Mouse (Mus musculus): ENCODE measurements at regions not wholly inside any gene's neighbourhood (a gene's known extent, or its start where the extent isn't known, plus 50 kb on each side); places are given as distances from the start of the nearest gene placed in this dataset.

- no peak for DNase-seq (ENCODE audit: low spot score)
- Histone ChIP-seq H3K4me3 (replicated peaks; ENCODE audit: low read length) (no peak overlapping the region), H3K9ac (no peak overlapping the region), H3K4me1 (replicated peaks; ENCODE audit: control insufficient read depth, insufficient read depth, low read length) (no peaks in the 10 kb centered on the region), H3K27ac (no peak overlapping the region), H3K36me3 (replicated peaks; ENCODE audit: control insufficient read depth, insufficient read depth) (no peaks in the 10 kb centered on the region), H3K9me3 (ENCODE audit: control insufficient read depth, low read length) (no peaks in the 10 kb centered on the region), H3K27me3 (ENCODE audit: control insufficient read depth, insufficient read depth, low read length) (no peaks in the 10 kb centered on the region), H3K4me2 (replicated peaks) (no peak overlapping the region)
- ATAC-seq (ENCODE audit: low FRiP score), result no peak
Observed at GRCm38 (mm10) chr17:76205082-76205481, 653.3 kb upstream of the Fam98a start.

GRCm38 (mm10) chr17:76184813-76185212, 633.1 kb upstream of the Fam98a start:
- Histone ChIP-seq H3K4me3 (replicated peaks; ENCODE audit: low read length) (no peak overlapping the region), H3K4me2 (replicated peaks) (no peak overlapping the region), H3K27ac (no peak overlapping the region), H3K9ac (no peak overlapping the region), H3K9me3 (ENCODE audit: control insufficient read depth, low read length) (no peaks in the 10 kb centered on the region), H3K27me3 (ENCODE audit: control insufficient read depth, insufficient read depth, low read length) (no peaks in the 10 kb centered on the region), H3K4me1 (replicated peaks; ENCODE audit: control insufficient read depth, insufficient read depth, low read length) (no peaks in the 10 kb centered on the region), H3K36me3 (replicated peaks; ENCODE audit: control insufficient read depth, insufficient read depth) (no peaks in the 10 kb centered on the region)
- WGBS, result 38% methylated on average over 2 of the region's 2 CpGs
- no peak for ATAC-seq (ENCODE audit: low FRiP score)
- DNase-seq (ENCODE audit: low spot score), result peak; percentile 56

- Histone ChIP-seq H3K4me3 (replicated peaks; ENCODE audit: low read length) (no peak overlapping the region), H3K4me2 (replicated peaks) (no peak overlapping the region), H3K4me1 (replicated peaks; ENCODE audit: control insufficient read depth, insufficient read depth, low read length) (no peaks in the 10 kb centered on the region), H3K9ac (no peak overlapping the region), H3K9me3 (ENCODE audit: control insufficient read depth, low read length) (no peaks in the 10 kb centered on the region), H3K27ac (no peak overlapping the region), H3K27me3 (ENCODE audit: control insufficient read depth, insufficient read depth, low read length) (no peaks in the 10 kb centered on the region), H3K36me3 (replicated peaks; ENCODE audit: control insufficient read depth, insufficient read depth) (no peaks in the 10 kb centered on the region)
- DNase-seq (ENCODE audit: low spot score), result no peak
- peak; percentile 21; the same call in 1 of the 2 replicates for ATAC-seq (ENCODE audit: low FRiP score)
Observed at GRCm38 (mm10) chr17:76136660-76137495, 585.1 kb upstream of the Fam98a start.

GRCm38 (mm10) chr17:76134030-76134429, 582.3 kb upstream of the Fam98a start:
- DNase-seq (ENCODE audit: low spot score) (no peak), ATAC-seq (ENCODE audit: low FRiP score) (no peak)
- no peak overlapping the region for H3K9ac ChIP-seq
- no peak overlapping the region for H3K4me3 ChIP-seq (replicated peaks; ENCODE audit: low read length)
- 82% methylated on average over 3 of the region's 3 CpGs for WGBS
- H3K27ac ChIP-seq, result no peak overlapping the region
- 0 out of 2 replicates have a peak, but pooled peaks cover 7% of the 10 kb centered on the region for H3K9me3 ChIP-seq (ENCODE audit: control insufficient read depth, low read length)
- no peaks in the 10 kb centered on the region for H3K36me3 ChIP-seq (replicated peaks; ENCODE audit: control insufficient read depth, insufficient read depth)
- no peaks in the 10 kb centered on the region for H3K27me3 ChIP-seq (ENCODE audit: control insufficient read depth, insufficient read depth, low read length)
- no peaks in the 10 kb centered on the region for H3K4me1 ChIP-seq (replicated peaks; ENCODE audit: control insufficient read depth, insufficient read depth, low read length)
- H3K4me2 ChIP-seq (replicated peaks), result no peak overlapping the region

GRCm38 (mm10) chr17:76125260-76125659, 573.5 kb upstream of the Fam98a start:
- H3K4me3 ChIP-seq (replicated peaks; ENCODE audit: low read length), result no peak overlapping the region
- H3K9ac ChIP-seq, result no peak overlapping the region
- H3K27me3 ChIP-seq (ENCODE audit: control insufficient read depth, insufficient read depth, low read length), result no peaks in the 10 kb centered on the region
- 72% methylated on average over 5 of the region's 5 CpGs for WGBS
- no peak overlapping the region for H3K27ac ChIP-seq
- DNase-seq (ENCODE audit: low spot score) (no peak), ATAC-seq (ENCODE audit: low FRiP score) (peak; percentile 27; the same call in 1 of the 2 replicates)
- no peak overlapping the region for H3K4me2 ChIP-seq (replicated peaks)
- no peaks in the 10 kb centered on the region for H3K9me3 ChIP-seq (ENCODE audit: control insufficient read depth, low read length)
- H3K36me3 ChIP-seq (replicated peaks; ENCODE audit: control insufficient read depth, insufficient read depth), result no peaks in the 10 kb centered on the region
- H3K4me1 ChIP-seq (replicated peaks; ENCODE audit: control insufficient read depth, insufficient read depth, low read length), result no peaks in the 10 kb centered on the region

GRCm38 (mm10) chr17:76111315-76112195, 559.8 kb upstream of the Fam98a start:
- H3K36me3 ChIP-seq (replicated peaks; ENCODE audit: control insufficient read depth, insufficient read depth), result no peaks in the 10 kb centered on the region
- H3K9ac ChIP-seq, result no peak overlapping the region
- DNase-seq (ENCODE audit: low spot score), result no peak
- peaks cover 52% of the 10 kb centered on the region for H3K27me3 ChIP-seq (ENCODE audit: control insufficient read depth, insufficient read depth, low read length)
- H3K27ac ChIP-seq, result no peak overlapping the region
- 50% methylated on average over 9 of the region's 9 CpGs for WGBS
- peak; percentile 85 for ATAC-seq (ENCODE audit: low FRiP score)
- no peaks in the 10 kb centered on the region for H3K4me1 ChIP-seq (replicated peaks; ENCODE audit: control insufficient read depth, insufficient read depth, low read length)
- H3K4me3 ChIP-seq (replicated peaks; ENCODE audit: low read length), result no peak overlapping the region
- H3K4me2 ChIP-seq (replicated peaks), result no peak overlapping the region
- no peaks in the 10 kb centered on the region for H3K9me3 ChIP-seq (ENCODE audit: control insufficient read depth, low read length)

- Histone ChIP-seq H3K9me3 (ENCODE audit: control insufficient read depth, low read length) (no peaks in the 10 kb centered on the region), H3K36me3 (replicated peaks; ENCODE audit: control insufficient read depth, insufficient read depth) (no peaks in the 10 kb centered on the region), H3K27ac (no peak overlapping the region), H3K4me3 (replicated peaks; ENCODE audit: low read length) (no peak overlapping the region), H3K4me2 (replicated peaks) (no peak overlapping the region), H3K9ac (no peak overlapping the region), H3K4me1 (replicated peaks; ENCODE audit: control insufficient read depth, insufficient read depth, low read length) (no peaks in the 10 kb centered on the region), H3K27me3 (ENCODE audit: control insufficient read depth, insufficient read depth, low read length) (peaks cover 57% of the 10 kb centered on the region)
- ATAC-seq (ENCODE audit: low FRiP score), result no peak
- no peak for DNase-seq (ENCODE audit: low spot score)
- WGBS, result 96% methylated on average over 1 of the region's 1 CpGs
Observed at GRCm38 (mm10) chr17:76110856-76111255, 559.1 kb upstream of the Fam98a start.

- Histone ChIP-seq H3K4me3 (replicated peaks; ENCODE audit: low read length) (no peak overlapping the region), H3K36me3 (replicated peaks; ENCODE audit: control insufficient read depth, insufficient read depth) (no peaks in the 10 kb centered on the region), H3K9me3 (ENCODE audit: control insufficient read depth, low read length) (no peaks in the 10 kb centered on the region), H3K9ac (no peak overlapping the region), H3K4me2 (replicated peaks) (no peak overlapping the region), H3K4me1 (replicated peaks; ENCODE audit: control insufficient read depth, insufficient read depth, low read length) (no peaks in the 10 kb centered on the region), H3K27ac (no peak overlapping the region), H3K27me3 (ENCODE audit: control insufficient read depth, insufficient read depth, low read length) (no peaks in the 10 kb centered on the region)
- 91% methylated on average over 3 of the region's 3 CpGs for WGBS
- ATAC-seq (ENCODE audit: low FRiP score) (no peak), DNase-seq (ENCODE audit: low spot score) (no peak)
Observed at GRCm38 (mm10) chr17:76083536-76083935, 531.8 kb upstream of the Fam98a start.

GRCm38 (mm10) chr17:76081780-76082179, 530.0 kb upstream of the Fam98a start:
- H3K4me2 ChIP-seq (replicated peaks), result no peak overlapping the region
- WGBS, result 76% methylated on average over 2 of the region's 2 CpGs
- no peak overlapping the region for H3K27ac ChIP-seq
- no peak overlapping the region for H3K9ac ChIP-seq
- H3K4me1 ChIP-seq (replicated peaks; ENCODE audit: control insufficient read depth, insufficient read depth, low read length), result no peaks in the 10 kb centered on the region
- DNase-seq (ENCODE audit: low spot score) (no peak), ATAC-seq (ENCODE audit: low FRiP score) (no peak)
- H3K4me3 ChIP-seq (replicated peaks; ENCODE audit: low read length), result no peak overlapping the region
- no peaks in the 10 kb centered on the region for H3K9me3 ChIP-seq (ENCODE audit: control insufficient read depth, low read length)
- no peaks in the 10 kb centered on the region for H3K27me3 ChIP-seq (ENCODE audit: control insufficient read depth, insufficient read depth, low read length)
- no peaks in the 10 kb centered on the region for H3K36me3 ChIP-seq (replicated peaks; ENCODE audit: control insufficient read depth, insufficient read depth)

Measured in hindbrain, embryonic 14.5 days (tissue).